24 mouse cellular contexts compared by ENCODE assay signal in the genomic region with DNA sequence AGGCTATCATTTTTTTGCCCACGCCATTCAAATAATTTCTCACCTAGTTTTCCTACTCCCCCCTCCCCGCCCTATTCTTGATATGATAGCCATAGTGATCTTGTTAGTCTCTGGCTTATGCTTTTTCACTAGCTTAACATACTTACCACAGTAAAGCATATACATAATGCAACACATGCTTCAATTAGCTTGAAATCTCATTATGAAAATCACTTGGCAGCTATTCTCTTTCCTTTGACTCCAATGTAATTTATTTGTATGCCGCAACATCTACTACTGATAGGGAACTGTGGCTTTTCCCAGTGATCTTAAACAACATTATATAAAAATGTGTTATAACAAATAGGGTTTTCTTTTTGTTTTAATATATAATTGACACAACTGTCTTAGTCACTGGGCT.
"Had no signal": no experiment of that assay in that cellular context is flagged by ENCODE, and none has a peak within 500 bp of the region (broad histone marks: within the 10 kb centered on the region; RNA-seq: fewer than 3 reads in every experiment).

No protein-coding gene starts in this region.

- ATAC-seq: forebrain, postnatal 0 days had no signal

- H3K27me3 ChIP-seq: embryonic facial prominence, embryonic 12.5 days; embryonic facial prominence, embryonic 13.5 days; embryonic facial prominence, embryonic 15.5 days; heart, embryonic 12.5 days had no signal

- H3K4me1 ChIP-seq: embryonic facial prominence, embryonic 10.5 days; embryonic facial prominence, embryonic 12.5 days; embryonic facial prominence, embryonic 13.5 days; embryonic facial prominence, embryonic 15.5 days; forebrain, embryonic 10.5 days; heart, embryonic 10.5 days; heart, embryonic 12.5 days had no signal

- DNase-seq: cerebellum, adult 8-10 months; cerebellum, adult 9-11 months; cerebellum, postnatal 10 days; cerebellum, postnatal 25 days; cerebellum, postnatal 36 days; embryo, embryonic 11 days; forebrain, postnatal 0 days; gastrocnemius, adult 2 months; gastrocnemius, postnatal 10 days; gastrocnemius, postnatal 14 days; gastrocnemius, postnatal 25 days; gastrocnemius, postnatal 36 days; heart, adult 11 months; heart, adult 18-20 months; heart, adult 2 months had no signal

- H3K4me2 ChIP-seq: embryonic facial prominence, embryonic 12.5 days; embryonic facial prominence, embryonic 13.5 days; embryonic facial prominence, embryonic 15.5 days; heart, embryonic 11.5 days; heart, embryonic 12.5 days had no signal

- H3K4me3 ChIP-seq: embryonic facial prominence, embryonic 10.5 days; embryonic facial prominence, embryonic 12.5 days; embryonic facial prominence, embryonic 13.5 days; embryonic facial prominence, embryonic 15.5 days; erythroblast, embryonic 14.5 days; forebrain, embryonic 10.5 days; gastrocnemius, adult 2 months; heart, adult 2 months; heart, embryonic 10.5 days; heart, embryonic 12.5 days had no signal

- H3K27ac ChIP-seq: embryonic facial prominence, embryonic 10.5 days; embryonic facial prominence, embryonic 12.5 days; embryonic facial prominence, embryonic 13.5 days; embryonic facial prominence, embryonic 15.5 days; forebrain, embryonic 10.5 days; gastrocnemius, adult 2 months; heart, adult 2 months; heart, embryonic 10.5 days had no signal

- H3K9ac ChIP-seq: embryonic facial prominence, embryonic 12.5 days; embryonic facial prominence, embryonic 13.5 days; embryonic facial prominence, embryonic 15.5 days; forebrain, postnatal 0 days; heart, embryonic 12.5 days had no signal

- H3K36me3 ChIP-seq: embryonic facial prominence, embryonic 10.5 days; embryonic facial prominence, embryonic 12.5 days; embryonic facial prominence, embryonic 15.5 days; heart, embryonic 10.5 days had no signal

- H3K9me3 ChIP-seq: embryonic facial prominence, embryonic 10.5 days; embryonic facial prominence, embryonic 12.5 days; embryonic facial prominence, embryonic 13.5 days; heart, embryonic 10.5 days; heart, embryonic 12.5 days had no signal
